11 mouse cellular contexts compared by ENCODE assay signal in the genomic region with DNA sequence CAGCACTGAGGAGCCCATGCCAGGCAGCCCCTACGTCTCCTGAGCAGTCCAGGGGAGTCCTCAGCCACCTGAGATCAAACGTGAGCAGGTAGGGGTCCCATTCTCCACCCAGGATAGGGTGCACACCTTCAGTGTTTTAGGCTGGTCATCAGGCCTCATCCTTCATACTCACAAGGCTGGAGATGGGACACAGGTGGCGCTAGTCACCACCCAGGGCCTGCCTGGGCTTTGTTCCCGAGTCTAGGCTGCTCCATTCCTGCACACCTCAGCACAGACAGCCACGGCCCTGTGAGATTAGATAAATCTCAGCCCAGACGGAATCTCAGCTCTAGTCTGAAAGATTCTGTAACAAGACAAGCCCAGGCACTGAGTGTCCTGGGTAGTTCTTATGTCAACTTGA. TPM values are rescaled to one million over a fixed set of nuclear protein-coding genes. Genes with fewer than 3 reads are reported as not detected.
DNase-seq lines count a peak whose midpoint lies in the region; ATAC-seq and TF ChIP-seq lines count a peak whose summit lies in the region.
"Had no signal": no experiment of that assay in that cellular context is flagged by ENCODE, and none has a peak within 500 bp of the region (broad histone marks: within the 10 kb centered on the region; RNA-seq: fewer than 3 reads in every experiment).

No protein-coding gene starts in this region.

- TF ChIP-seq CTCF in kidney, postnatal 0 days (IDR thresholded peaks at IDR 0.05; ENCODE audit: low read depth): 0 out of 2 replicates have a peak, but pooled peaks have one; percentile 19
- peak; percentile 13; the same call in 1 of the 2 replicates for TF ChIP-seq CTCF in bone marrow, adult 2 months (IDR thresholded peaks at IDR 0.05; ENCODE audit: control insufficient read depth, insufficient read depth, low read length)

- no peak overlapping the region for H3K9ac ChIP-seq in kidney, postnatal 0 days (ENCODE audit: low read depth, low read length)
- no peak overlapping the region; the same call in 1 of the 2 replicates for H3K9ac ChIP-seq in embryonic facial prominence, embryonic 14.5 days (ENCODE audit: low read depth, low read length)
- H3K9ac ChIP-seq in midbrain, embryonic 16.5 days (ENCODE audit: low read depth, low read length): no peak overlapping the region

- no peak for ATAC-seq in kidney, postnatal 0 days (replicated peaks; ENCODE audit: low FRiP score, low read depth)
- ATAC-seq in embryonic facial prominence, embryonic 14.5 days (ENCODE audit: low read depth): no peak
- ATAC-seq in midbrain, embryonic 16.5 days: no peak
- ATAC-seq: intestine, embryonic 16.5 days; Patski had no signal

- no peaks in the 10 kb centered on the region for H3K9me3 ChIP-seq in kidney, postnatal 0 days (replicated peaks; ENCODE audit: low read length)
- no peaks in the 10 kb centered on the region for H3K9me3 ChIP-seq in embryonic facial prominence, embryonic 14.5 days (ENCODE audit: control insufficient read depth, low read length)
- H3K9me3 ChIP-seq in midbrain, embryonic 16.5 days (replicated peaks; ENCODE audit: control insufficient read depth, low read length, poor library complexity, severe bottlenecking): no peaks in the 10 kb centered on the region

- no peak for DNase-seq in kidney, postnatal 0 days (ENCODE audit: low spot score)
- no peak for DNase-seq in kidney, postnatal 4 days
- DNase-seq in embryonic facial prominence, embryonic 14.5 days (ENCODE audit: low spot score): no peak
- no peak for DNase-seq in right cerebral cortex, postnatal 10 days (ENCODE audit: low spot score in 2 of 2)
- no peak for DNase-seq in embryo, embryonic 11 days
- DNase-seq: gastrocnemius, postnatal 25 days had no signal

- no peaks in the 10 kb centered on the region for H3K27me3 ChIP-seq in kidney, postnatal 0 days (ENCODE audit: insufficient read depth, low read length)
- no peaks in the 10 kb centered on the region; the same call in 1 of the 2 replicates for H3K27me3 ChIP-seq in embryonic facial prominence, embryonic 14.5 days (replicated peaks; ENCODE audit: control insufficient read depth, insufficient read depth, low read length)
- H3K27me3 ChIP-seq in midbrain, embryonic 16.5 days (ENCODE audit: control insufficient read depth, insufficient read depth, low read depth, low read length): peaks cover 2% of the 10 kb centered on the region; the same call in 1 of the 2 replicates
- H3K27me3 ChIP-seq: Patski had no signal

- TF ChIP-seq POLR2A in bone marrow, adult 2 months (IDR thresholded peaks at IDR 0.05; ENCODE audit: borderline replicate concordance, control insufficient read depth, low read depth, low read length): no peak

- H3K36me3 ChIP-seq in kidney, postnatal 0 days (ENCODE audit: insufficient read depth, low read length): no peaks in the 10 kb centered on the region
- H3K36me3 ChIP-seq in embryonic facial prominence, embryonic 14.5 days (ENCODE audit: control insufficient read depth, insufficient read depth, low read length): no peaks in the 10 kb centered on the region
- H3K36me3 ChIP-seq in midbrain, embryonic 16.5 days (ENCODE audit: control insufficient read depth, insufficient read depth, low read length): no peaks in the 10 kb centered on the region

- H3K4me3 ChIP-seq in kidney, postnatal 0 days (replicated peaks; ENCODE audit: low read depth, low read length): no peak overlapping the region
- no peak overlapping the region for H3K4me3 ChIP-seq in bone marrow, adult 2 months (replicated peaks; ENCODE audit: control insufficient read depth, low read depth, low read length)
- H3K4me3 ChIP-seq in embryonic facial prominence, embryonic 14.5 days (ENCODE audit: low read depth, low read length): no peak overlapping the region
- H3K4me3 ChIP-seq in midbrain, embryonic 16.5 days (ENCODE audit: low read depth, low read length): peak overlapping the region; percentile 6

- no peak overlapping the region for H3K27ac ChIP-seq in kidney, postnatal 0 days
- no peak overlapping the region for H3K27ac ChIP-seq in bone marrow, adult 2 months (ENCODE audit: control insufficient read depth, insufficient read depth, low read depth, low read length, poor library complexity)
- H3K27ac ChIP-seq in embryonic facial prominence, embryonic 14.5 days (replicated peaks; ENCODE audit: low read depth, low read length): no peak overlapping the region
- no peak overlapping the region for H3K27ac ChIP-seq in midbrain, embryonic 16.5 days (ENCODE audit: low read length)

- peaks cover 26% of the 10 kb centered on the region for H3K4me1 ChIP-seq in kidney, postnatal 0 days (replicated peaks; ENCODE audit: insufficient read depth, low read length)
- no peaks in the 10 kb centered on the region; the same call in 1 of the 2 replicates for H3K4me1 ChIP-seq in bone marrow, adult 2 months (ENCODE audit: control insufficient read depth, insufficient read depth, low read length)
- peaks cover 18% of the 10 kb centered on the region for H3K4me1 ChIP-seq in embryonic facial prominence, embryonic 14.5 days (ENCODE audit: control insufficient read depth, insufficient read depth, low read length)
- H3K4me1 ChIP-seq in midbrain, embryonic 16.5 days (ENCODE audit: control insufficient read depth, insufficient read depth, low read length): peaks cover 23% of the 10 kb centered on the region

- 64% methylated on average over 6 of the region's 6 CpGs for WGBS in kidney, postnatal 0 days
- WGBS in bone marrow, adult 2 months: 68% methylated on average over 6 of the region's 6 CpGs
- 69% methylated on average over 6 of the region's 6 CpGs for WGBS in embryonic facial prominence, embryonic 14.5 days
- WGBS in midbrain, embryonic 16.5 days: 63% methylated on average over 6 of the region's 6 CpGs

- H3K4me2 ChIP-seq in kidney, postnatal 0 days (ENCODE audit: low read length): no peak overlapping the region
- peak overlapping the region; percentile 5; the same call in 1 of the 2 replicates for H3K4me2 ChIP-seq in embryonic facial prominence, embryonic 14.5 days (ENCODE audit: low read depth, low read length)
- no peak overlapping the region for H3K4me2 ChIP-seq in midbrain, embryonic 16.5 days (ENCODE audit: low read length)

RNA-seq across cellular contexts. Expression of a gene that starts 3.5 kb away (rescaled TPM):
- 9.2 and 10.2 TPM in 2 replicates for polyA plus RNA-seq in kidney, postnatal 0 days (2015; fragmentation: Nextera tagmentation; extraction: Ambion mirVana)
- polyA plus RNA-seq in bone marrow, adult 2 months (2011; ENCODE audit: insufficient read depth, insufficient read length, low replicate concordance, missing spikeins): 66.4 and 81.9 TPM in 2 replicates
- polyA plus RNA-seq in embryonic facial prominence, embryonic 14.5 days (2014; fragmentation: Nextera tagmentation; extraction: Ambion mirVana): 28.8 and 29.6 TPM in 2 replicates
- polyA plus RNA-seq in midbrain, embryonic 16.5 days (2015; fragmentation: Nextera tagmentation; extraction: Ambion mirVana): 48.9 and 50.8 TPM in 2 replicates

RNA-seq across cellular contexts. Expression of a gene that starts 40.7 kb away (rescaled TPM):
- 0.12 and 0.23 TPM in 2 replicates for polyA plus RNA-seq in kidney, postnatal 0 days (2015; fragmentation: Nextera tagmentation; extraction: Ambion mirVana)
- 9.4 and 19.9 TPM in 2 replicates for polyA plus RNA-seq in bone marrow, adult 2 months (2011; ENCODE audit: insufficient read depth, insufficient read length, low replicate concordance, missing spikeins)
- polyA plus RNA-seq in embryonic facial prominence, embryonic 14.5 days (2014; fragmentation: Nextera tagmentation; extraction: Ambion mirVana): not detected in 2 replicates
- 0.55 and 0.60 TPM in 2 replicates for polyA plus RNA-seq in midbrain, embryonic 16.5 days (2015; fragmentation: Nextera tagmentation; extraction: Ambion mirVana)
- polyA plus RNA-seq: neural tube, embryonic 11.5 days; Patski had no signal

RNA-seq across cellular contexts. Expression of a gene that starts 45.6 kb away (rescaled TPM):
- polyA plus RNA-seq in kidney, postnatal 0 days (2015; fragmentation: Nextera tagmentation; extraction: Ambion mirVana): 23.1 and 24.6 TPM in 2 replicates
- 13.3 and 30.1 TPM in 2 replicates for polyA plus RNA-seq in bone marrow, adult 2 months (2011; ENCODE audit: insufficient read depth, insufficient read length, low replicate concordance, missing spikeins)
- 32.1 and 34.9 TPM in 2 replicates for polyA plus RNA-seq in embryonic facial prominence, embryonic 14.5 days (2014; fragmentation: Nextera tagmentation; extraction: Ambion mirVana)
- 54.7 and 55.7 TPM in 2 replicates for polyA plus RNA-seq in midbrain, embryonic 16.5 days (2015; fragmentation: Nextera tagmentation; extraction: Ambion mirVana)
